Mouse (Mus musculus) hindbrain, embryonic 16.5 days (tissue): Measurements from ENCODE around the gene Trim75. TPM values are rescaled to one million over a fixed set of nuclear protein-coding genes. Genes with fewer than 3 reads are reported as not detected.

Source experiments
- polyA plus RNA-seq: library from polyadenylated mRNA; unstranded; fragments of >200 nt; fragmentation: Nextera tagmentation; extraction: Ambion mirVana; gene quantifications from 2 replicates; pipeline ENCODE4 v1.2.1, GENCODE M21; 2015

Trim75 gene
- polyA plus RNA-seq, 1 experiment from 2014 or later, result not detected

Other genes starting within 250 kb of the Trim75 start
- gene Klhl2, start 137.8 kb downstream of the Trim75 start, polyA plus RNA-seq, result 16.3 and 18.3 TPM in 2 replicates
- 34.9 and 39.8 TPM in 2 replicates for gene Tmem192, start 40.6 kb downstream of the Trim75 start, polyA plus RNA-seq
- 0.10 TPM in 1 of 2 replicates, not detected in the other for gene Trim61, start 30.7 kb upstream of the Trim75 start, polyA plus RNA-seq
- not detected in 2 replicates for gene Trim60, start 30.8 kb upstream of the Trim75 start, polyA plus RNA-seq
- 0.74 and 1.2 TPM in 2 replicates for gene Apela, start 49.5 kb upstream of the Trim75 start, polyA plus RNA-seq
- not detected in 2 replicates for gene Gm10663, start 87.2 kb upstream of the Trim75 start, polyA plus RNA-seq
- not detected in 2 replicates for gene BC030870, start 141.7 kb upstream of the Trim75 start, polyA plus RNA-seq